Mouse (Mus musculus) CD8-positive naive resting alpha-beta T cell, adult 57 days (primary cell): Measurements from ENCODE around the gene Dnm3. TPM values are rescaled to one million over a fixed set of nuclear protein-coding genes. Genes with fewer than 3 reads are reported as not detected.

Experiments used
- total RNA-seq: library from RNA; stranded (reverse); gene quantifications from one replicate; pipeline ENCODE4 v1.2.4, GENCODE M21; 2023

Dnm3 gene
- total RNA-seq, result 0.28 TPM

GRCm38 (mm10) chr1:162477246-162478209 lies at the start of gene Dnm3:
TSS of gene Dnm3 (minus strand) at chr1:162478034.

GRCm38 (mm10) chr1:161979536-161979935 lies 498.3 kb downstream of the Dnm3 start, which contains the start of gene 4930558K02Rik:
TSS of gene 4930558K02Rik (minus strand) at chr1:161979636.

GRCm38 (mm10) chr1:161968589-161969407 lies 509.0 kb downstream of the Dnm3 start, which contains the start of gene Pigc:
TSS of gene Pigc (plus strand) at chr1:161969186.

Other genes with a start within 250 kb of the Dnm3 start
- 14.6 TPM for gene Mettl13, start 70.5 kb upstream of the Dnm3 start, total RNA-seq
- 53.9 TPM for gene Vamp4, start 92.5 kb upstream of the Dnm3 start, total RNA-seq
- not detected for gene Myoc, start 161.1 kb upstream of the Dnm3 start, total RNA-seq
- not detected for gene Myocos, start 180.2 kb upstream of the Dnm3 start, total RNA-seq